Mouse (Mus musculus) lung, embryonic 16.5 days (tissue): ENCODE measurements at regions not wholly inside any gene's neighbourhood (a gene's known extent, or its start where the extent isn't known, plus 50 kb on each side); places are given as distances from the start of the nearest gene placed in this dataset. TPM values are rescaled to one million over a fixed set of nuclear protein-coding genes. Genes with fewer than 3 reads are reported as not detected.

Experiments
- ATAC-seq: fragments of 200-750 bp; cut with Nextera tagmentation; 2 replicates; pipeline ENCODE4 v1.8.0; 2017; ENCODE audit warnings: low read depth, mild to moderate bottlenecking, moderate library complexity
- H3K27ac ChIP-seq: fragments of 300-500 bp; sonication (generic); 2 replicates; pipeline ENCODE4 v1.5.1; 2014; ENCODE audit warnings: mild to moderate bottlenecking, control low read depth, low read length
- H3K27me3 ChIP-seq: fragments of 300-500 bp; sonication (generic); 2 replicates; pipeline ENCODE4 v1.6.1; 2014; ENCODE audit warnings: low read depth, low read length, mixed read lengths; ENCODE audit not compliant: control insufficient read depth, insufficient read depth
- H3K36me3 ChIP-seq: fragments of 300-500 bp; sonication (generic); 2 replicates; pipeline ENCODE4 v1.6.1; 2014; ENCODE audit warnings: low read length; ENCODE audit not compliant: control insufficient read depth, insufficient read depth
- H3K4me1 ChIP-seq: fragments of 300-500 bp; sonication (generic); replicated peaks from 2 replicates; pipeline ENCODE4 v1.6.1; 2014; ENCODE audit warnings: low read length, mixed read lengths; ENCODE audit not compliant: control insufficient read depth, insufficient read depth
- H3K4me2 ChIP-seq: fragments of 300-500 bp; sonication (generic); 2 replicates; pipeline ENCODE4 v1.6.1; 2014; ENCODE audit warnings: low read depth, low read length, control low read depth
- H3K4me3 ChIP-seq: fragments of 300-500 bp; sonication (generic); 2 replicates; pipeline ENCODE4 v1.5.1; 2014; ENCODE audit warnings: mild to moderate bottlenecking, low read length, control low read depth
- H3K9ac ChIP-seq: fragments of 300-500 bp; sonication (generic); 2 replicates; pipeline ENCODE4 v1.6.1; 2014; ENCODE audit warnings: low read length, control low read depth
- H3K9me3 ChIP-seq: fragments of 300-500 bp; sonication (generic); 2 replicates; pipeline ENCODE4 v1.6.1; 2016; ENCODE audit warnings: low read length; ENCODE audit not compliant: control insufficient read depth
- WGBS: fragments of 180-500 bp; shearing (Covaris S2); extraction: QIAGEN DNeasy Blood & Tissue Kit; methylation state at CpG from one replicate; pipeline ENCODE4 v1.1.7; 2014; 5-methylcytosine and 5-hydroxymethylcytosine counted together
- microRNA-seq: library from miRNA; unstranded; fragments of <30 nt; microRNA quantifications from one replicate; pipeline ENCODE4, GENCODE M21; 2016

DNA sequence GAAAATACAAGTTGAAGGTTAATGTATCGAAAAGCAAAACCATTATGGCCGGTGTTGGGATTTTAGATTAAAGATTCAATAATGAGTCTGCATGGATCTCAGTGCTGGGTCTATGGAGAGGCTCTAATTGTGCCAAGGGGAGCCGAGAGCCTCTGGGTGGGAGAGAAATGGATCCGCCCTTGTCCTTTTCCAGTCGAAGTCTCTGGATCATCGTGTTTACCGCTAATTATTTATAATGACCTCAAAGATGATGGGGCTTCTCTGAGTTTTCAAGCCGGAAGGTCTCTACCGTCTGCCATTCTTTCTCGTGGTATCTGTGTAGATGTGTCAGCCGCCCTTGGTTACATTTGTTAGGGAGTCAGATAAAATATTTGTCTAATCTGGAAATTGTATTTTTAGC, 83.2 kb upstream of the Zfp507 start:
- no peaks in the 10 kb centered on the region for H3K9me3 ChIP-seq
- 82% methylated on average over 11 of the region's 11 CpGs for WGBS
- H3K4me3 ChIP-seq: no peak overlapping the region
- no peaks in the 10 kb centered on the region for H3K27me3 ChIP-seq
- no peak overlapping the region for H3K4me2 ChIP-seq
- no peak overlapping the region for H3K27ac ChIP-seq
- no peak overlapping the region for H3K9ac ChIP-seq
- no peaks in the 10 kb centered on the region for H3K36me3 ChIP-seq
- ATAC-seq: no peak
- no peaks in the 10 kb centered on the region for H3K4me1 ChIP-seq

DNA sequence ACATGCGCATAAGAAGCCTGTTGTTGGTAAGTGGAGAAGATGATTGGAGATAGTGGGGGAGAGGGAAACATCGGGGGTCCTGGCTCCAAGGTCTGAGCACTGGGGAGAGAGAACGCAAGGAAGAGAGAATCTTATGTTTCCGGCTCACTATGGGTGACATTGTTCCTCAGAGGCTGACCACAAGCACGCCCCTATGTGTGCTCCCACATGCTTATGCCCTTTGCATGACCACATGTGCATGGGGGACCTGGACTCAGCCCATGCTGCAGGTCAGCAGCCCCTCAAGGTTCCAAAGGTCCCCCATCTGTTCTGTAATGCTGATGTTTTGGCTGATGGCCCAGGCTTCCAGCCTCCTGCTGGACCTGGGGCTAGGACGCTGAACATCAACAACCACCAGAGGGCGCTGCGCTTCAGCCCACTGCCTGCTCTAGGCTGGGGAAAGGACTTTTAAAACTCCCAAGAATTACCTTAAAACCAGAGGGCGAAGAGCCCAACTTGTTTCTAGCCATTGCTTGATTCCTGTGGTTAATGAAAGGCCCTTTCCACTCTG, 77.0 kb upstream of the Zfp507 start:
- no peaks in the 10 kb centered on the region for H3K9me3 ChIP-seq
- H3K36me3 ChIP-seq: no peaks in the 10 kb centered on the region
- no peaks in the 10 kb centered on the region; the same call in 1 of the 2 replicates for H3K4me1 ChIP-seq
- 41% methylated on average over 9 of the region's 9 CpGs for WGBS
- no peak overlapping the region for H3K4me3 ChIP-seq
- no peak overlapping the region for H3K27ac ChIP-seq
- H3K4me2 ChIP-seq: no peak overlapping the region
- ATAC-seq: peak; percentile 82
- no peaks in the 10 kb centered on the region for H3K27me3 ChIP-seq
- H3K9ac ChIP-seq: no peak overlapping the region

DNA sequence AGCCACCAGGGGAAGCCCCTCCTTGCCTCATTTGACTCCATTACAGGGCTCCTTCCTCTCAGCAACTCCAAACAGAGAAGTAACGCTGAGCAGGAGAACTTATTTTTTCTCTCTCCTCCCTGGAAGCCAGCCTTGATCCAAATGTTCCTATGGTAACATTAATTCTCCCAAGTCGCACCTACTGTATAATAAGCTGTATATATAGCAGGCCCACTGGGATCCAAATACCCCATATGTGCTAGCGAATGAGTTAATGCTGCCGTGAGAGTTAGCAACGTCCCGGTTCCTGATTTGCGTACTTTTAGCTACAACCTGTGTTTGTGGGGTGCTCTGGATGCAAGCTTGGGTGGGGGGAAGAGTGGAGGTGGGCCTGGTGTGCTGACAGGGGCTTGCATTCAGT, 75.4 kb upstream of the Zfp507 start:
- Histone ChIP-seq H3K27ac (no peak overlapping the region), H3K4me1 (no peaks in the 10 kb centered on the region; the same call in 1 of the 2 replicates), H3K4me2 (no peak overlapping the region), H3K36me3 (no peaks in the 10 kb centered on the region), H3K4me3 (no peak overlapping the region), H3K9ac (no peak overlapping the region), H3K27me3 (no peaks in the 10 kb centered on the region), H3K9me3 (no peaks in the 10 kb centered on the region)
- 67% methylated on average over 7 of the region's 7 CpGs for WGBS
- ATAC-seq: no peak

DNA sequence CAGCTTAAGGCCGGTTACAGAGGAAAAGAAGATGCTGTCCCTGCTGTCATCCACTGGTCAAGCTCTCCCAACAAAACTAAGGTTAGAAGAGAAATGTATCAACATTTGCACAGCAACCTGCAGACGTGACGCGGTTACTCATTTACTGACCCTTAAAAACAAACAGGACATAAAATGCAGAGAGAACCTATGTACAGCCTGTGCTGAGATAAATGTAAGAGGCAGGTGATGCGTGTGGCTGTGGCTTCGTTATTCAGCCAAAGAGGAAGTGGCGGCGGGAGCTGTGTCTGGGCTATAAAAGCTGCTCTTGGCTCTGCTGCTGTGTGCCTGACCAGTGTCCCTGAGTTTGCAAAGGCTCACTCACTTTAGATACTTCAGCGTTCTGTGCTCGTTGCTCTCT, 58.2 kb upstream of the Zfp507 start:
- ATAC-seq: no peak
- Histone ChIP-seq H3K27me3 (no peaks in the 10 kb centered on the region), H3K4me1 (no peaks in the 10 kb centered on the region), H3K36me3 (no peaks in the 10 kb centered on the region), H3K4me2 (no peak overlapping the region), H3K9me3 (peaks cover 4% of the 10 kb centered on the region), H3K4me3 (no peak overlapping the region), H3K9ac (no peak overlapping the region), H3K27ac (no peak overlapping the region)
- WGBS: 62% methylated on average over 10 of the region's 10 CpGs

DNA sequence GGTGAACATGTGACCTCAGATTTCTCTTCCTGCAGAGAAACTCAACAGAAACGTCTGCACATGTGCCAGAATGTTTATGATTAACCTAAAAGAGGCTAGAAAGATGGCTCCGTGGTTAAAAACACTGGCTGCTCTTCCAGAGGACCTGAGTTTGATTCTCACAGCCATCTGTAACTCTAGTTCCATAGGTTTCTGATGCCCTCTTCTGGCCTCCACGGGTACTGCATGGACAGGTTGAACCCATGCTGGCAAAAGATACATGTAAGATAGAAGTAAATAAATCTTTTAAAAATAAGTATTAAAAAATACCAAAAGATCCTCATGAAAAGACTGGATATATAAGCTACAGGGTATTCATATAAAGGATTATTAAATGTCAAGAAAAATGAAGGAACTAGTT, 56.8 kb upstream of the Zfp507 start:
- WGBS: 26% methylated on average over 3 of the region's 3 CpGs
- no peak overlapping the region for H3K4me2 ChIP-seq
- no peaks in the 10 kb centered on the region for H3K36me3 ChIP-seq
- no peaks in the 10 kb centered on the region for H3K4me1 ChIP-seq
- no peak overlapping the region for H3K9ac ChIP-seq
- H3K9me3 ChIP-seq: peaks cover 4% of the 10 kb centered on the region
- no peak overlapping the region for H3K27ac ChIP-seq
- no peak for ATAC-seq
- no peak overlapping the region for H3K4me3 ChIP-seq
- H3K27me3 ChIP-seq: no peaks in the 10 kb centered on the region

DNA sequence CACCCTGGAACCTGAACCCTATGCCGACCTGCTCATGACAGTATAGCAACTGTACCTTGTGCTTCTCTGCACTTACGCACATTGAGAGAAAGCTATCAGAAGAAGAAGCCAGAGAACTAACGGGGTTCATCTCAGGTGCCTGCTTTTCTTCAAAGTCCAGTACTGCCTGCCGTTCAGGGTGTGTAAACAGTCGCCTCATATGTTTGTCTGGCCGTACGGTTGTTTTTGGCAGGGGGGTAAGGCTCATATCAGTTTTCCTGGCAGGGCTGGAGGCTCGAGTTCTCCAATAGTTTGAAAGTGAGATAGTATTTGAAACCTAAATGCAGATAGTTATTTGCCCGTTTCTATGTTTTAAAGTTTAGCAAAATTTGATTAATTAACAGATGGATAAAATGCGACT, 54.9 kb upstream of the Zfp507 start:
- ATAC-seq: no peak
- 37% methylated on average over 10 of the region's 10 CpGs for WGBS
- H3K9ac ChIP-seq: no peak overlapping the region

More for the DNA sequence above, 54.9 kb upstream of the Zfp507 start:
- Histone ChIP-seq H3K36me3 (no peaks in the 10 kb centered on the region), H3K4me1 (no peaks in the 10 kb centered on the region), H3K9me3 (peaks cover 4% of the 10 kb centered on the region), H3K27me3 (no peaks in the 10 kb centered on the region), H3K4me2 (no peak overlapping the region), H3K27ac (no peak overlapping the region), H3K4me3 (no peak overlapping the region)

Small RNA genes in the stretch of these regions (microRNA-seq; reads per million reads assigned to microRNA genes)
- gene Gm23292: not detected
